Mouse (Mus musculus): ENCODE measurements at regions not wholly inside any gene's neighbourhood (a gene's known extent, or its start where the extent isn't known, plus 50 kb on each side); places are given as distances from the start of the nearest gene placed in this dataset.

GRCm38 (mm10) chr7:36934792-36935555 is 237.1 kb downstream of the Tshz3 start:
- peak; percentile 47 to 76 for DNase-seq (ENCODE audit: low spot score in 2 of 2)

GRCm38 (mm10) chr7:36940611-36941010 is 242.7 kb downstream of the Tshz3 start:
- peak in 1 of 2 experiments; percentile 12 for DNase-seq (ENCODE audit: low spot score in 2 of 2)

GRCm38 (mm10) chr7:36945024-36945815 is 247.3 kb downstream of the Tshz3 start:
- DNase-seq (ENCODE audit: low spot score in 2 of 2) = no peak

- DNase-seq (ENCODE audit: low spot score in 2 of 2) = no peak
Observed at GRCm38 (mm10) chr7:36949511-36949910, 251.6 kb downstream of the Tshz3 start.

GRCm38 (mm10) chr7:36955376-36955775 is 257.5 kb downstream of the Tshz3 start:
- DNase-seq (ENCODE audit: low spot score in 2 of 2) = no peak

GRCm38 (mm10) chr7:36958255-36958654 is 260.3 kb downstream of the Tshz3 start:
- DNase-seq (ENCODE audit: low spot score in 2 of 2) = peak in 1 of 2 experiments; percentile 39

GRCm38 (mm10) chr7:36971772-36972171 is 273.9 kb downstream of the Tshz3 start:
- no peak for DNase-seq (ENCODE audit: low spot score in 2 of 2)

- DNase-seq (ENCODE audit: low spot score in 2 of 2) = no peak
Observed at GRCm38 (mm10) chr7:36973654-36974320, 275.9 kb downstream of the Tshz3 start.

- peak in 1 of 2 experiments; percentile 25 for DNase-seq (ENCODE audit: low spot score in 2 of 2)
Observed at GRCm38 (mm10) chr7:36974573-36974972, 276.7 kb downstream of the Tshz3 start.

- DNase-seq (ENCODE audit: low spot score in 2 of 2) = no peak
Observed at GRCm38 (mm10) chr7:36975475-36975874, 277.6 kb downstream of the Tshz3 start.

GRCm38 (mm10) chr7:36977819-36978218 is 279.9 kb downstream of the Tshz3 start:
- DNase-seq (ENCODE audit: low spot score in 2 of 2) = peak in 1 of 2 experiments; percentile 4

- DNase-seq (ENCODE audit: low spot score in 2 of 2) = no peak
Observed at GRCm38 (mm10) chr7:36989380-36989779, 291.5 kb downstream of the Tshz3 start.

GRCm38 (mm10) chr7:37004601-37005000 is 306.7 kb downstream of the Tshz3 start:
- DNase-seq (ENCODE audit: low spot score in 2 of 2) = no peak

GRCm38 (mm10) chr7:37005701-37006100 is 307.8 kb downstream of the Tshz3 start:
- no peak for DNase-seq (ENCODE audit: low spot score in 2 of 2)

- no peak for DNase-seq (ENCODE audit: low spot score in 2 of 2)
Observed at GRCm38 (mm10) chr7:37006921-37007320, 309.0 kb downstream of the Tshz3 start.

- no peak for DNase-seq (ENCODE audit: low spot score in 2 of 2)
Observed at GRCm38 (mm10) chr7:37011180-37011754, 313.3 kb downstream of the Tshz3 start.

GRCm38 (mm10) chr7:37020078-37020477 is 322.2 kb downstream of the Tshz3 start:
- DNase-seq (ENCODE audit: low spot score in 2 of 2) = no peak

GRCm38 (mm10) chr7:37024501-37025025 is 326.6 kb downstream of the Tshz3 start:
- peak in 1 of 2 experiments; percentile 8 for DNase-seq (ENCODE audit: low spot score in 2 of 2)

- DNase-seq (ENCODE audit: low spot score in 2 of 2) = no peak
Observed at GRCm38 (mm10) chr7:37064582-37065458, 366.9 kb downstream of the Tshz3 start.

GRCm38 (mm10) chr7:37077698-37078097 is 379.8 kb downstream of the Tshz3 start:
- no peak for DNase-seq (ENCODE audit: low spot score in 2 of 2)
